Mouse (Mus musculus) ES-E14 (cell line): ENCODE results near the gene Cdc14a. TPM values are rescaled to one million over a fixed set of nuclear protein-coding genes. Genes with fewer than 3 reads are reported as not detected.

Experiments
- DNase-seq: peaks from one replicate; pipeline ENCODE4 v3.0.0-alpha.2; 2013; ENCODE audit warnings: low read depth, low spot score
- H3K27ac ChIP-seq: 2 replicates; pipeline ENCODE4 v1.5.1; 2012; ENCODE audit warnings: low read depth, mild to moderate bottlenecking, low read length, moderate library complexity, mixed read lengths; ENCODE audit not compliant: poor library complexity, insufficient read depth, severe bottlenecking
- H3K36me3 ChIP-seq: 2 replicates; pipeline ENCODE4 v1.6.1; 2012; ENCODE audit warnings: mild to moderate bottlenecking, low read length, moderate library complexity, mixed read lengths; ENCODE audit not compliant: control insufficient read depth, poor library complexity, insufficient read depth, severe bottlenecking
- H3K4me1 ChIP-seq, 2 experiments: fragments of 150-350 bp in 1 of 2; sonication (generic) in 1 of 2; 2 replicates each; pipeline ENCODE4 v1.6.1; 2012; ENCODE audit warnings: low read length in 2 of 2, mild to moderate bottlenecking in 1 of 2, mixed read lengths in 1 of 2; ENCODE audit not compliant: control insufficient read depth in 2 of 2, insufficient read depth in 2 of 2, poor library complexity in 1 of 2
- H3K4me3 ChIP-seq, 2 experiments: fragments of 150-350 bp in 1 of 2; sonication (generic) in 1 of 2; 2 replicates each; pipeline ENCODE4 v1.5.1; 2012; ENCODE audit warnings: low read length in 2 of 2, low read depth in 1 of 2, mild to moderate bottlenecking in 1 of 2, mixed read lengths in 1 of 2; ENCODE audit not compliant: insufficient read depth in 1 of 2, poor library complexity in 1 of 2, severe bottlenecking in 1 of 2
- H3K9ac ChIP-seq: 2 replicates; pipeline ENCODE4 v1.6.1; 2012; ENCODE audit warnings: low read depth, mild to moderate bottlenecking, low read length, mixed read lengths; ENCODE audit not compliant: poor library complexity, insufficient read depth, severe bottlenecking
- H3K9me3 ChIP-seq: fragments of 150-350 bp; sonication (generic); 2 replicates; pipeline ENCODE4 v1.6.1; 2012; ENCODE audit warnings: low read depth, mild to moderate bottlenecking, low read length; ENCODE audit not compliant: control insufficient read depth, insufficient read depth
- CHD2 ChIP-seq: IDR thresholded peaks from 2 replicates; pipeline ENCODE4 v1.6.1; 2014; ENCODE audit warnings: mild to moderate bottlenecking, low read depth, low read length, inconsistent platforms
- HCFC1 ChIP-seq: IDR thresholded peaks from 2 replicates; pipeline ENCODE4 v1.6.1; 2012; ENCODE audit warnings: low read length, inconsistent platforms, borderline replicate concordance; ENCODE audit not compliant: insufficient read depth
- MAFK ChIP-seq: IDR thresholded peaks from 2 replicates; pipeline ENCODE4 v1.6.1; 2014; ENCODE audit warnings: mild to moderate bottlenecking, low read depth, low read length, inconsistent platforms; ENCODE audit not compliant: insufficient read depth
- ZC3H11A ChIP-seq: IDR thresholded peaks from 2 replicates; pipeline ENCODE4 v1.6.1; 2012; ENCODE audit warnings: low read depth, mild to moderate bottlenecking, inconsistent platforms, low read length, borderline replicate concordance
- ZNF384 ChIP-seq: IDR thresholded peaks from 2 replicates; pipeline ENCODE4 v1.6.1; 2012; ENCODE audit warnings: low read depth, low read length, inconsistent platforms
- in situ Hi-C, 2 experiments: fragments of 600-800 bp; cut with MboI; formaldehyde crosslinking; loops; one replicate each; pipeline ENCODE4 v1.15.1; 2025; ENCODE audit warnings: low sequenced_read_pairs in 2 of 2, inconsistent platforms in 1 of 2; ENCODE audit not compliant: unreplicated experiment in 2 of 2
- total RNA-seq: library from RNA; depleted of rRNA; stranded (reverse); fragments of 300-350 nt; gene quantifications from 2 replicates; pipeline ENCODE4 v1.2.3, GENCODE M21; 2012

Gene Cdc14a
- total RNA-seq, 1 experiment: 3.5 TPM

GRCm38 (mm10) chr3:116267036-116267654 lies 156.7 kb downstream of the Cdc14a start:
- TF ChIP-seq HCFC1 (no peak), ZNF384 (no peak), CHD2 (no peak), MAFK (no peak), ZC3H11A (no peak)
- Histone ChIP-seq H3K9me3 (no peaks in the 10 kb centered on the region), H3K4me3 (no peak overlapping the region), H3K36me3 (no peaks in the 10 kb centered on the region), H3K27ac (no peak overlapping the region), H3K4me1 (no peaks in the 10 kb centered on the region), H3K9ac (no peak overlapping the region)
- DNase-seq: no peak
- in situ Hi-C loops: no loop called here

GRCm38 (mm10) chr3:116266360-116266759 lies 157.5 kb downstream of the Cdc14a start:
- no peak overlapping the region for H3K4me3 ChIP-seq
- no peak overlapping the region for H3K27ac ChIP-seq
- H3K9me3 ChIP-seq: no peaks in the 10 kb centered on the region
- no peaks in the 10 kb centered on the region for H3K4me1 ChIP-seq
- in situ Hi-C loops: no loop called here
- no peak overlapping the region for H3K9ac ChIP-seq
- TF ChIP-seq MAFK (no peak), HCFC1 (no peak), CHD2 (no peak), ZNF384 (no peak), ZC3H11A (no peak)
- DNase-seq: no peak
- H3K36me3 ChIP-seq: no peaks in the 10 kb centered on the region

- H3K27ac ChIP-seq: no peak overlapping the region
- H3K9me3 ChIP-seq: no peaks in the 10 kb centered on the region
- no peaks in the 10 kb centered on the region for H3K36me3 ChIP-seq
- in situ Hi-C loops: no loop called here
- no peak for TF ChIP-seq CHD2
- TF ChIP-seq ZC3H11A: no peak
- no peak for TF ChIP-seq MAFK
- TF ChIP-seq HCFC1: no peak
- no peak for TF ChIP-seq ZNF384
- no peak overlapping the region for H3K4me3 ChIP-seq
- H3K4me1 ChIP-seq: no peaks in the 10 kb centered on the region
- DNase-seq: no peak
- no peak overlapping the region for H3K9ac ChIP-seq
These were observed 159.9 kb downstream of the Cdc14a start for GRCm38 (mm10) chr3:116263977-116264376.

GRCm38 (mm10) chr3:116263061-116263460 lies 160.8 kb downstream of the Cdc14a start:
- H3K9ac ChIP-seq: no peak overlapping the region
- in situ Hi-C loops: no loop called here
- H3K4me3 ChIP-seq: no peak overlapping the region
- TF ChIP-seq CHD2 (no peak), ZC3H11A (no peak), MAFK (no peak)
- no peaks in the 10 kb centered on the region for H3K4me1 ChIP-seq
- no peak overlapping the region for H3K27ac ChIP-seq
- H3K9me3 ChIP-seq: no peaks in the 10 kb centered on the region
- H3K36me3 ChIP-seq: no peaks in the 10 kb centered on the region
- DNase-seq: no peak

- no peak for DNase-seq
- H3K36me3 ChIP-seq: no peaks in the 10 kb centered on the region
- in situ Hi-C loops: no loop called here
- TF ChIP-seq ZC3H11A (no peak), MAFK (no peak), ZNF384 (no peak), HCFC1 (no peak), CHD2 (no peak)
- no peak overlapping the region for H3K4me3 ChIP-seq
- H3K4me1 ChIP-seq: peaks cover 0 to 5% of the 10 kb centered on the region in 2 experiments; a peak in 1 of 4 replicates
- H3K9me3 ChIP-seq: no peaks in the 10 kb centered on the region
- no peak overlapping the region for H3K27ac ChIP-seq
- no peak overlapping the region for H3K9ac ChIP-seq
These were observed 167.7 kb downstream of the Cdc14a start for GRCm38 (mm10) chr3:116256104-116256503.
